Mouse (Mus musculus): ENCODE measurements around the gene Golt1b. TPM values are rescaled to one million over a fixed set of nuclear protein-coding genes. Genes with fewer than 3 reads are reported as not detected.

The Golt1b gene
- polyA plus RNA-seq, 1 experiment from 2014 or later = 85.6 TPM

Other genes with a start within 250 kb of the Golt1b start
- gene Slco1a6, start 178.7 kb upstream of the Golt1b start, polyA plus RNA-seq (2015; fragmentation: Nextera tagmentation; extraction: Ambion mirVana) = not detected in 2 replicates
- not detected in 2 replicates for gene Iapp, start 88.8 kb upstream of the Golt1b start, polyA plus RNA-seq (2015; fragmentation: Nextera tagmentation; extraction: Ambion mirVana)
- gene Slco1a5, start 64.2 kb upstream of the Golt1b start, polyA plus RNA-seq (2015; fragmentation: Nextera tagmentation; extraction: Ambion mirVana) = 0.16 TPM in 1 of 2 replicates, not detected in the other
- 15.8 and 15.9 TPM in 2 replicates for gene Pyroxd1, start 41.6 kb upstream of the Golt1b start, polyA plus RNA-seq (2015; fragmentation: Nextera tagmentation; extraction: Ambion mirVana)
- 24.3 and 25.5 TPM in 2 replicates for gene Recql, start 134 bp upstream of the Golt1b start, polyA plus RNA-seq (2015; fragmentation: Nextera tagmentation; extraction: Ambion mirVana)
- 0.49 and 0.50 TPM in 2 replicates for gene Spx, start 26.2 kb downstream of the Golt1b start, polyA plus RNA-seq (2015; fragmentation: Nextera tagmentation; extraction: Ambion mirVana)
- gene Gys2, start 85.9 kb downstream of the Golt1b start, polyA plus RNA-seq (2015; fragmentation: Nextera tagmentation; extraction: Ambion mirVana) = 0.91 TPM in 1 of 2 replicates, not detected in the other
- gene Ldhb, start 120.7 kb downstream of the Golt1b start, polyA plus RNA-seq (2015; fragmentation: Nextera tagmentation; extraction: Ambion mirVana) = 226 and 231 TPM in 2 replicates
- gene Kcnj8, start 184.4 kb downstream of the Golt1b start, polyA plus RNA-seq (2015; fragmentation: Nextera tagmentation; extraction: Ambion mirVana) = 17.8 and 18.8 TPM in 2 replicates

Data from lung, embryonic 16.5 days (tissue).